Mouse (Mus musculus): ENCODE measurements around the gene Cutal. TPM values are rescaled to one million over a fixed set of nuclear protein-coding genes. Genes with fewer than 3 reads are reported as not detected.

Cutal gene
- polyA plus RNA-seq (2012; fragmentation: generic; extraction: Trizol) = under 1 TPM in 1 of 2 experiments, not detected in 1; 0.04 TPM

DNA sequence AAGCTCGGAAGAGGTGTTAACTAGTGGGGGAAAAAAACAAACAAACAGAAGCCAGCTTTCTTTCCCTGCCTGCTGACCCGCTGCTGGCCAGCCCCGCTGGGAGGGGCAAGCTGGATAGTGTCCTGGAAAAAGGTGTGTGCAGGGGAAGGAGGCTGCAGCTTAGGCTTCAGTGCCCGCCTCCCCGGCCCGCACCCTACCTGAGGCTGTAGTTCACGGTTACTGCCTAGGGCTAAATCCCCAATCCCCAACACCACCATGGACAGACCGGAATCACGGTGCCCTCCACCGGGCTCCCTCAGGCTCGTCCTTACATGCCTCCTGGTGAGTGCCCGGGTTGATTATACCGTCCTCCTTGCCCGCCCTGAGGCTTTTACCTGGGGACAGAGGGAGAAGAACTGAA lies at the start of gene Cutal:
Gene Cutal, plus strand, starts transcription at position 126 of the 400 bp plus-strand sequence.

DNA sequence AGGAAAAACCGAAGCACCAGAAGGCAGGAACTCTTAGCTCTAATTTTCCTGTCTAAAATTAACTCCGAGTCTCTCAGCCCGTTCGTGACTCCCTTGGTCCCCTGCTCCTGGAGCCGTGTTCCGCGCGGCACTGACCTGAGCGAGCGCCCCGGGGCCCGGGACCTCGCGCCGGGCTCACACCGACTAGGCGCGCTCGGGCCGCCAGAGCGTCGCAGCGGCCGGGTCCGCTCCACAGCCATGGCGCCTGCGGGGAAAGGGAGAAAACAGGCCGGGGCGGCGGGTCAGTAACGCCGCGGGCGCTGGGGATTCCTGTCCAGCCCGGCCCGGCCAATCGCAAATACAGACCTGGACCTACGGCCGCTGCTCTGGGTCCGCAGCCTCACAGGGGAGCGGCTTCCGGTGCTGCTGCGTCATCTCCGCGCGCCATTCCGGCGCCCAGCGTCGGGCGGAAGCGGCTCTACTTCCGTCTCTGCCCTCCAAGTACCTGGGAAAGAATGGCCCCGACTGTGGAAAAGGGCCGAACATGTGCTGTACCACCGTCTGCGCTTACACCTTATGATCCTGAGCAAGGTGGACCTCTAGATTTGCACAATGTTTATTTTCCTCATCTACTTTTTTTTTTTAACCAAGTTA lies 48.3 kb upstream of the Cutal start, which contains the start of gene Fbxw2:
Gene Fbxw2, minus strand, starts transcription at position 485 of the 633 bp plus-strand sequence.

DNA sequence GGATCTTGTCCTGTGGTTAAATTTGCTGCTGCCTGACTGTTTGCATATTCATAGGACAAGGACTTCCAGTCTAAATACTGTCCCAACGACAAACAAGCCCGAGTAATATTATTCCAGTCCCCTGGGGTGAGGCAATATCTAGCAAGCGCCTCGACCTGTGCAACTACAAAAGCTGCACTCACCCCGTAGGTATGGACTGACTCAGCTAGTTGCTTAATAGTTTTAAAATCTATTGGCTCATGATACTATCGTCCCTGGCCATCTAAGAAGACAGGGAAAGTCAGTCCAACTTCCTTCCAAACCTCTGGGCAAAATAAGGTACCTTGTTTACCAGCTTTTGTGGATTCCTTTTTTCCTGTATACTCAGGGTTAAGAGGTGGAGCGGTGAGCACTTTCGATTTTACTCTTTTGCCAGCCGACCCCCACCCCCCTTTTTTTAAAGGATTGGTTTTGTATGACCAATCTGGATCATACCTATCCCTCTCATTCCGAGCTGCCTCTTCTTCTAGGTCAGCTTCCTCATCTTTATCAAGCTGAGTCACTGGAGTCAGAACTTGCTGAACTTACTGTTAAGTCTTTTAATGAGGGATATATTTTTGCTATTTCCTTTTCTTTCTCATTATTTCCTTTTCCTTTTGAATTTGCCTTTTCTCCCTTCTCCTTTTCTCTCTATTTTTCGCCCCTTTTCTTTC lies 41.3 kb upstream of the Cutal start, which contains the start of gene Gm34653:
Gene Gm34653, plus strand, starts transcription at position 242 of the 692 bp plus-strand sequence.

DNA sequence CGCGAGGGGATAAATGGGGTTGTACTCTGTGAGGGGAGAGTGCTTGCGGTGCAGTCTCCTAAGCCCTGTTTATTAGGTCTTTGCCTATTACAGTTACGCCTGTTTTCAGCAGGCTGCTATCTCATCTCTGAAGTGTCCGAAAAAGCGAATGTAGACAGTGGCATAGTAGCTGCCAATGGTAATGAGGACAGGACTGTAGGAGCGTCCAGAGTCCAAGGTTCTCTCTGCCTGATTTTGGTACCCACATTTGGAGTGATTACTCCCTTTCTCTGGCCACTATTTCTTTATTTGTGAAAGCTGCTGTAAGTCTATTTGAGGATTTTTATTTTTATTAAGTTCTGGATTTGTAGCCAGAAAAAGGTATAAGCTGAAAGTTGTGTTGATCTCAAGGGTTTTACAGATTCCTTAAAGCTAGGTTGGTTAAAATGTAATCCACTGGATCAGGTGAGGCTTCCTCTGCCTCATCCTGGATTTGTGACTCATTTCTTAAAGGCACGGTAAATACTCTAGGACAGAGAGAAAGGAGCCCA lies 685 bp downstream of the Cutal start, which contains the start of gene Psmd5:
Gene Psmd5, minus strand, starts transcription at position 153 of the 530 bp plus-strand sequence.

DNA sequence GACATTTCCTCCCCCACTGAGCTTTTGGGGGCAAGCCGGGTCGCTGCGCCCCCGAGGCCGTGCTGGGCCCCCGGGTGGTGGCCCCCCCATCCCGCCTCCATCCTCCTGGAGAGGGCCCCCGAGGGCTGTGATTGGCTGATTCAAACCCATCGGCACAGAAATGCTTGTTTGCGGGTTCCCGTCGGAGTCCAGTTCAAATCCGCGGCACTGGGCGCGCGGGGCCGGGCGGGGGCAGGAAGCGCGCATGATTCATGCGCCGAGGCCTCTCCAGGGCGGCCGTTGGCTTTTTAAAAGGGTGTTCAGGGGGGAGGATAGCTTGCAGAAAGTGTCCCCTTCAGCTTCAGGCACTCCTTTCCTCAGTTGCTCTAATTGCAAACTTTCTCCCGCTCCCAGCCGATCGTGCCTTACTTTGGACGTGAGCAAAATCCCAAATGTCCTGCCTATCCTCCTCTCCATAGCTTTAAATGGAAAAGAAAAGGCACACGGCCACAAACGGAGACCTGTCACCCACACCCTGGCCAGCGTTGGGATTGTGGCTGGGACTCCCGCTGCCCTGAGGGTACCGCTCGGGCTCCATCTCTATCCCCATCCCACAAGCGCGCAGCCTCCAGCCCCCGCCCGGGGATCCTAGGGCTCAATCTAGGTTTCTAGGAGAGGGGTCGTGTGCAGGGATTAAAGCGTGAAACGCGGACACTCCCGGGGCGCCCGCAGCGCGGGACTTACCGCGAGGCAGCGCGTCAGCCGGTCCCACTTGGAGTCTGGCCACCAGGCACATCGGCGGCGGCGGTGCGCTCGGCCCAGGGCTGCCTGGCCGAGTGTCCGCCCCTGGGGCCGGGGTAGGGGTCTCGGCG lies 39.2 kb downstream of the Cutal start, which contains the start of gene Phf19:
Gene Phf19, minus strand, starts transcription at position 809 of the 851 bp plus-strand sequence.

Other genes with a start within 250 kb of the Cutal start
- 10 to 100 TPM in 1 of 2 experiments, 1 to 10 TPM in 1; 3.4 to 20.4 TPM for gene Gapvd1, start 119.2 kb upstream of the Cutal start, polyA plus RNA-seq (2012; fragmentation: generic; extraction: Trizol)
- 100 to 1,000 TPM in 1 of 2 experiments, 10 to 100 TPM in 1; 22.3 to 265 TPM for gene Hspa5, start 102.4 kb upstream of the Cutal start, polyA plus RNA-seq (2012; fragmentation: generic; extraction: Trizol)
- 10 to 100 TPM; 38.2 to 42.3 TPM for gene Rabepk, start 74.5 kb upstream of the Cutal start, polyA plus RNA-seq (2012; fragmentation: generic; extraction: Trizol)
- 10 to 100 TPM; 20.4 to 58.5 TPM for gene Fbxw2, start 48.1 kb upstream of the Cutal start, polyA plus RNA-seq (2012; fragmentation: generic; extraction: Trizol)
- gene Gm34653, start 41.4 kb upstream of the Cutal start, polyA plus RNA-seq (2012; fragmentation: generic; extraction: Trizol) = under 1 TPM in 1 of 2 experiments, not detected in 1; 0.02 TPM
- gene Psmd5, start 572 bp downstream of the Cutal start, polyA plus RNA-seq (2012; fragmentation: generic; extraction: Trizol) = 10 to 100 TPM; 18.3 to 29.6 TPM
- gene Phf19, start 39.6 kb downstream of the Cutal start, polyA plus RNA-seq (2012; fragmentation: generic; extraction: Trizol) = 10 to 100 TPM; 14.3 to 15.9 TPM
- gene Traf1, start 87.4 kb downstream of the Cutal start, polyA plus RNA-seq (2012; fragmentation: generic; extraction: Trizol) = 10 to 100 TPM in 1 of 2 experiments, 1 to 10 TPM in 1; 5.4 to 12.1 TPM
- under 1 TPM in 1 of 2 experiments, not detected in 1; 0.07 TPM for gene Hc, start 187.0 kb downstream of the Cutal start, polyA plus RNA-seq (2012; fragmentation: generic; extraction: Trizol)
- under 1 TPM in 1 of 2 experiments, not detected in 1; 0.11 TPM for gene AI182371, start 227.1 kb downstream of the Cutal start, polyA plus RNA-seq (2012; fragmentation: generic; extraction: Trizol)
- gene Cntrl, start 235.1 kb downstream of the Cutal start, polyA plus RNA-seq (2012; fragmentation: generic; extraction: Trizol) = 1 to 10 TPM in 1 of 2 experiments, under 1 TPM in 1; 0.44 to 7.4 TPM

All from C3H10T1/2 (cell line).